Mouse (Mus musculus) splenic B cell, adult 2 months (primary cell): ENCODE results near the gene Sptssb.
A peak's percentile ranks its signal among the peaks of the same experiment; 100 is the strongest.

ENCODE experiments used
- DNase-seq: peaks from one replicate; pipeline ENCODE4 v3.0.0-alpha.2; 2011; ENCODE audit warnings: low read depth, low spot score
- H3K27me3 ChIP-seq: 2 replicates; pipeline ENCODE4 v1.6.1; 2012; ENCODE audit warnings: mild to moderate bottlenecking, low read length, moderate library complexity, mixed read lengths; ENCODE audit not compliant: control insufficient read depth, poor library complexity, insufficient read depth, severe bottlenecking
- H3K36me3 ChIP-seq: 2 replicates; pipeline ENCODE4 v1.6.1; 2012; ENCODE audit warnings: mild to moderate bottlenecking, low read length, moderate library complexity, mixed read lengths; ENCODE audit not compliant: control insufficient read depth, poor library complexity, insufficient read depth, severe bottlenecking

The Sptssb gene

GRCm38 (mm10) chr3:69859858-69860588, at the start of gene Sptssb:
TSS of gene Sptssb (minus strand) at chr3:69859940.
- Histone ChIP-seq H3K36me3 (no peaks in the 10 kb centered on the region), H3K27me3 (no peaks in the 10 kb centered on the region)
- DNase-seq = no peak

- H3K36me3 ChIP-seq = no peaks in the 10 kb centered on the region
- no peaks in the 10 kb centered on the region for H3K27me3 ChIP-seq
- DNase-seq = peak; percentile 44
These were observed 48.3 kb upstream of the Sptssb start for GRCm38 (mm10) chr3:69908074-69908473.

GRCm38 (mm10) chr3:69907564-69907963, 47.8 kb upstream of the Sptssb start:
- DNase-seq = no peak
- no peaks in the 10 kb centered on the region for H3K27me3 ChIP-seq
- no peaks in the 10 kb centered on the region for H3K36me3 ChIP-seq

- no peaks in the 10 kb centered on the region for H3K36me3 ChIP-seq
- no peak for DNase-seq
- no peaks in the 10 kb centered on the region for H3K27me3 ChIP-seq
These were observed 43.2 kb upstream of the Sptssb start for GRCm38 (mm10) chr3:69902787-69903477.

- no peak for DNase-seq
- Histone ChIP-seq H3K27me3 (no peaks in the 10 kb centered on the region), H3K36me3 (no peaks in the 10 kb centered on the region)
These were observed 42.6 kb upstream of the Sptssb start for GRCm38 (mm10) chr3:69902382-69902781.

- DNase-seq = no peak
- H3K36me3 ChIP-seq = no peaks in the 10 kb centered on the region
- no peaks in the 10 kb centered on the region for H3K27me3 ChIP-seq
These were observed 42.2 kb upstream of the Sptssb start for GRCm38 (mm10) chr3:69901874-69902381.

GRCm38 (mm10) chr3:69900335-69900734, 40.6 kb upstream of the Sptssb start:
- Histone ChIP-seq H3K36me3 (no peaks in the 10 kb centered on the region), H3K27me3 (no peaks in the 10 kb centered on the region)
- DNase-seq = no peak

- DNase-seq = peak; percentile 3
- no peaks in the 10 kb centered on the region for H3K27me3 ChIP-seq
- no peaks in the 10 kb centered on the region for H3K36me3 ChIP-seq
These were observed 38.3 kb upstream of the Sptssb start for GRCm38 (mm10) chr3:69897917-69898594.

GRCm38 (mm10) chr3:69895516-69895915, 35.8 kb upstream of the Sptssb start:
- Histone ChIP-seq H3K36me3 (no peaks in the 10 kb centered on the region), H3K27me3 (no peaks in the 10 kb centered on the region)
- DNase-seq = no peak

GRCm38 (mm10) chr3:69892187-69893094, 32.7 kb upstream of the Sptssb start:
- no peak for DNase-seq
- Histone ChIP-seq H3K36me3 (no peaks in the 10 kb centered on the region), H3K27me3 (no peaks in the 10 kb centered on the region)

GRCm38 (mm10) chr3:69885866-69886265, 26.1 kb upstream of the Sptssb start:
- DNase-seq = no peak
- Histone ChIP-seq H3K27me3 (no peaks in the 10 kb centered on the region), H3K36me3 (no peaks in the 10 kb centered on the region)

- Histone ChIP-seq H3K36me3 (no peaks in the 10 kb centered on the region), H3K27me3 (no peaks in the 10 kb centered on the region)
- DNase-seq = no peak
These were observed 24.0 kb upstream of the Sptssb start for GRCm38 (mm10) chr3:69883710-69884109.

- Histone ChIP-seq H3K36me3 (no peaks in the 10 kb centered on the region), H3K27me3 (no peaks in the 10 kb centered on the region)
- DNase-seq = no peak
These were observed 17.8 kb upstream of the Sptssb start for GRCm38 (mm10) chr3:69877538-69877937.

GRCm38 (mm10) chr3:69874721-69875120, 15.0 kb upstream of the Sptssb start:
- no peak for DNase-seq
- no peaks in the 10 kb centered on the region for H3K27me3 ChIP-seq
- H3K36me3 ChIP-seq = no peaks in the 10 kb centered on the region
